Mouse (Mus musculus) frontal cortex, adult 2 months (tissue): ENCODE results near the gene Fcrl6. TPM values are rescaled to one million over a fixed set of nuclear protein-coding genes. Genes with fewer than 3 reads are reported as not detected.

ENCODE experiments used
- DNase-seq, 2 experiments: peaks; one replicate each; pipeline ENCODE4 v3.0.0; 2022; ENCODE audit warnings: low spot score in 1 of 2; ENCODE audit errors: extremely low spot score in 1 of 2
- polyA plus RNA-seq: library from polyadenylated mRNA; depleted of rRNA; stranded (reverse); fragments of >200 nt; gene quantifications from 2 replicates; pipeline ENCODE4 v1.2.3, GENCODE M21; 2012

Gene Fcrl6
- polyA plus RNA-seq, 1 experiment: 0.06 TPM

DNA sequence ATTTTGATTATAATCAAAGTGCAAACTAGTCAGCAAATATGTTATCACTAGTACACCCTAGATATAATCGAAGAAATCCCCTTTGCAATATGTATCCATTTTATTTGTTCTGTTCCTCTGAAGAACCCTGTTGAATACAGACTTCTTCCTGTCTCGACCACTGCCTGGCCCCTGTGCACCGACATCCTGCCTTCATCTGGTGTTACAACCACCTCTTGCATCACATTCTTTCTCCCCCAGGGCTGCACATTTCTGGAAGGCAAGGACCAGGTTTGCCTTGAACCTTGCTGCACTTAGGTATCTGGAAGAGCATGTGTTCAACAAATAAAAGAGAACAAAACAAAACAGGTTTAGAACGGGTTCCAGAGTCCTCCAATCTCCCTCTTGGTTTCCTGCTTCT lies 13.1 kb upstream of the Fcrl6 start:
- DNase-seq: no peak

DNA sequence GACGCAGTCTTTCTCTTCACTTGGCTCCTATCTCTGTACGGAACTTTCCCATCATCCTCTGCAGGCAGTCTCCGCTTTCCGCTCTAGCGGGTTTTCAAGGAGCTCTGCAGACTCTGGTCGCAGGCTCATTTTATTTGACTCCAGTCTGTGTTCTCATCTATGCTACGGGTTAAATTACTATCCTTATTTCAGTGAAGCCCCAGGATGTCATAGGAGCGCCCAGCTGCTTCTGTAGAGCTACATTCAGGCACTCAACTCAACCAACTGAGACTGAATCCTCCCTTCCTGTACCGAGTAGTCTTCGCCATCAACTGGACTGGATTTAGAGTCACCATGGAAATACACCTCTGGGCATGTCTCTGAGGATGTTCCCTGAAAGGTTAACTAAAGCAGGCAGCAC lies 12.3 kb upstream of the Fcrl6 start:
- DNase-seq: no peak

DNA sequence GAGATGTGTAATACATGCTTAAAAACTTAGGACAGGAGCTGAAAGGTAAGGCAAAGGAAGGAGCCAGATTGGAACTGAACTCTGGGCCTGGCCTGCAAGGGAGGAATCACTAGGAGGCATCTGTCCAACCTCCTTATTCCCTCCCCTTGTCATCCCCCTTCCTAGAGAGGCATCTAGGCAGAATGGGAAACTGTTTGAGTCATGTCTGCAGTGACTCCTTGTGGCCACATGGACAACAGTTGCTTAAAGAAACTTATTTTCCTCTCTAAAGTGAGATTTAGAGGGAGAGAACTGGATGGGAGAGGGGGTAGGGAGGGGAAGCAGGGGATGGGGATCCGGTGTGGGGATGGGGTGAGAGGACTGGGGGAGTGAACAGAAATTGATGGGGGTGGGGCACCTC lies 10.4 kb upstream of the Fcrl6 start:
- DNase-seq: no peak

DNA sequence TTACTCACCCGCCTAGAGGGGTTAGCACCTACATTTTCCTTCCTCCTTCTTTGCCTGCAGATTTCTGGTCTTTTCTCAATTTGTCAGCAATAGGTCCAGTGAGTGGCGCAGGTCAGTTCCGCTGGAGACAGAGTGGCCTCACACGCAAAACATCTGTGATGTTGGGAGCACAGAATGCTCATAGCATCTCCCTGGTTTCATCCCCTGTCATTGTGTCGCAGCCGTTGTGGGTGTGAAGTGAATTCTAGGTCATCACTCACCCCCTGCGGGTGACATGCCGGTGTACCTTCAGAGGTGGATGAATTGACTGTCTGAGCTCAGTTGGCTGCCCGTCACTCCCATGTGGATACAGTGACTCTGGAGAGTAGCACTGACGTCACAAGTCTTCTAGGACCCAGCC lies 9.0 kb upstream of the Fcrl6 start:
- DNase-seq: no peak

DNA sequence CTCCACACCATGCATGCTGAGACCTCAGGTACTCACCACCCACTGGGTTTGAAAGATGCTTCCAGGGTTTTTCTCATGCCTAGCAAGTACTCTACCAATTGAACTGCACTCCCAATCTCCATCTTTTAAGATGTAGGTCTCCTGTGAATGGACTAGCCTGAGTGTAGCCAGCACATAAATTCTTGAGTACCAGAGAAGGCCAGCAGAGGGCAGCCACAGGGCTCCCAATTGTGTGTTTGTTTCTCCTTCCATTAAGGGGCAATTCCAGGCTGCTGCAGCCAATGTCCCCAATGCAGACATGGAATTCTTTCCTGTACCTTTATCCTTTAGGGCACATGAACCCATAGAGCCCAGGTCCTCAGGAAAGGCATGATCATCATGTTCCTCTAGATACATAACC lies 7.9 kb downstream of the Fcrl6 start:
- DNase-seq: peak in 1 of 2 experiments; percentile 66

DNA sequence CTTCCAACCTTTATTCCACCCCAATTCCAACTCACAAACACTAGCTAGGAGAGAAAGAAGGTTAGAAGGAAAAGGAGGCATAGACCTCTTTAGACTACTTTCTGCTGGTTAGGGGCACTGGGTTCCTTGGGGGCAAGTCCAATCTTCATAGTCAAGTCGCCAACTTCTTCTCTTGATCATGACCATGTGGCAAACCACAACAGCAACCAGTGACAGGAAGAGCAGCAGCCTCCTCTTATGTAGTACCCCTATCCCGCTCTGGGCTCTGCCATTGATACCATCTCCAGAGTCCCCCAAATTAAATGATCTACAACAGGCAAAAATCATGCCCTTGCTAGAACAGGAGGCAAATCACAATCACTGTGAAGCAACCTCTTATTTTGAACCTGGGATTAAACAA lies 8.4 kb downstream of the Fcrl6 start:
- no peak for DNase-seq

DNA sequence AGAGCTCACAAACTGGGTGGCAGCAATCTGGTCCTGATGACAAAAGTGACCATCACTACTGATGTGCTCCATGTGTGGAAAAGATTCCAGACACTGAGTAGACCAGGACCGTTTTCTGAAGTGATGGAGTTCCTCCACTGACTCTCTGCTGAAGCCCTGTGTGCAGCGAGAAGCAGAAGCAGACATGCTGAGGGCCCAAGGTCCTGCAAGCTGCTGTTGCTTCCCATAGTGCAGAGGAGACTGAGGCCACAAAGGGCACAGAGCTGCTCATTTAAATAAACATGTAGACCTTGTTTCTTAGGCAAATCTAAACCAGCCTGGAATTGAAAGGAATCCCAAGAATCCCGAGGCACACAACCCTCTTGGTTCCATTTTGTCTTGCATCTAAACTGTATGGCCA lies 9.0 kb downstream of the Fcrl6 start:
- no peak for DNase-seq

DNA sequence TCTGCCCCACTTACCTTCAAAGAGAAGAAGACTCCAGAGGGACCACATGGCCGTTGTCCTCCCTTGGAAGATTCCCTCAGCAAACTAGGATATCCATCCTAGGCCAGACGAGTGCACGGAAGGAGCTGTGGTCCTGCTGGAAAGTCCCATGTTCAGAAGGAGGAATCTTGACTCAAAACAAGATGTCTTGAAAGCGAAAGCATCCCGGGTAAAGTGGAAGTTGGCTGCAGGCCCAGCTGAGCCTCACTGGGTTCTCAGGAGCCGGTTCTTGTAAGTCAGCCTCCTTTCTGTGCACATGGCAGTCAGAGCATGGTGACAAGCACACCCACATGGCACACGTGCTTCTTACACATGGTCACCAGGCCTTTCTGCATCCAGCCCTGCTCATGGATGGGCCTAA lies 12.0 kb downstream of the Fcrl6 start, which contains the start of gene Slamf8:
Slamf8 (minus strand) TSS at position 184 of the 400 bp plus-strand sequence.
- peak in 1 of 2 experiments; percentile 29 for DNase-seq

DNA sequence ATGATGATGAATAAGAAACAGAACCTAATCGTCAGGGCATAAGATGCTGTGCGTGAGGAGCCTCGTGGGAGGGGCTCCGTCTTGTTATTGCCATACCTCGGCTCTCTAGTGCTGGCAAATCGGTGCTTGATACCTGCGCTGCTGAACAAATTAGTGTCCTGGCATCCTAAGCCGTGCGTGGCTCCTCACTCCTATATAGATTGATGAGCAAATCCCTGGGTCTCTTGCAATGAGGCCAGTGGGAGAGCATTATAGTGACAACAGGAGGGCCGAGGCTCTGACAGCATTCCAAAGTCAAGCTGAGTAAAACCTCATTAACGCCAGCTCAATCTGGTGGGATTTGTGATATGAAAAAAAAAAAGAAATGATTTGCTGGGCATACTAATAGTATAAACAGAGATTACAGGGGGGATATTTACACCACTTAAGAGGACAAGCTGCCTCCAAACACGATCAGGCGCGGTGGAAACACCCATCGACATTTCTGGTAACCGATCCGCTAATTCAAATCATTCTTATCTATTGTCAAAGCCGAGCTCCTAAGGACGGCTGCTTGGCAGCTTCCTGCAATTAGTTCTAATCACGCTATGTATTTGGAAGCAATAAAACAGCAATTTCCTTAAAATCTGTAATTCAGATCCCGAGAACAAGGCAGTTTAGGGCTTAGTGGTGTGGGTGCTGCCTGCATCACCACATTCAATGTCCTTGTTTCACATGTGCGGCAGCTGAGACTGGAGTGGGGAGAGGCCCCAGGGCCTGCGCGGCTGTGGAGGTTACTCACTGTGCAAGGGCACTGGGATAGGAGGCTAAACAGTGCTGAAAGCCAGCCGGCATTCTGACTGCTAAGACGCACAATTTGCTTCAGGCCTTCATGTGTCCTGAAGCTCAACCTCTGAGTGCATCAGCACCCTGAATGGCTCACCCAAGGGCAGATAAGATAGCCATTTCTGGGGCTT lies 16.5 kb downstream of the Fcrl6 start:
- no peak for DNase-seq

DNA sequence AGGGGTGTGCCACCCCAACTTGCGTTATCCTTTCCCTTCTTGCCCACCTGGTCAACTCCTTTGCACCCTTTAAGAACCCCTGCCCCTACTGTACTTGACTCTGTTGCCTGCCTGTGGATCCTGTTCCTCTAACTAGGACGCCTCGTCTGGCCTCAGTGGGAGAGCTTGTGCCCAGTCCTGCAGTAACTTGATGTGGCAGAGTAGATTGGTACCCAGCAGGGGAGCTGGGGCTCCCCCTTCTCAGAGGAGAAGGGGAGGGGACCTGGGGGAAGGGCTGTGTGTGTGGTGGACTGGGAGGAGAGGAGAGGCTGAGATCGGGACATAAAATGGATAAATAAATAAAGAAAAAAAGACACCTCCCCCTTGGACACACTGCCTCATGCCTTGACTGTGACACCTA lies 17.3 kb downstream of the Fcrl6 start:
- DNase-seq: no peak

DNA sequence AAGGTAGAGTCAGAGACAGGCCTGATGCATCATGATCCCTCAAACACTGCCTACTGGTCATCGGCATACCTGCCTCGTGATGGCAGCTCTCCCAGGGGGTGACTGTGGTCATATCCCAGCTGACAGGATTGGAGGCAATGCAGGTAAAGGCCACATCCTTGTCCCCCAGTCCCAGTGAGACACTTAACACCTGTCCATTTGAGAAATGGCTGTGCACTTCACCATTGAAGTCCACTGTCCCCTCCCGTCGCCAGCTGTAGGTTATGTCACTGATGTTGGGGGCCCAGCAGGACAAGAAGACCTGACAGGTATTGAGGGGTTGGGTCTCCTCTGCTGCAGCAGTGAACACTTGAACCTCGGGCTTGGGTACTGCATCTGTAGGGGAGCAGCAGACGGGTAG lies 18.1 kb downstream of the Fcrl6 start:
- no peak for DNase-seq

DNA sequence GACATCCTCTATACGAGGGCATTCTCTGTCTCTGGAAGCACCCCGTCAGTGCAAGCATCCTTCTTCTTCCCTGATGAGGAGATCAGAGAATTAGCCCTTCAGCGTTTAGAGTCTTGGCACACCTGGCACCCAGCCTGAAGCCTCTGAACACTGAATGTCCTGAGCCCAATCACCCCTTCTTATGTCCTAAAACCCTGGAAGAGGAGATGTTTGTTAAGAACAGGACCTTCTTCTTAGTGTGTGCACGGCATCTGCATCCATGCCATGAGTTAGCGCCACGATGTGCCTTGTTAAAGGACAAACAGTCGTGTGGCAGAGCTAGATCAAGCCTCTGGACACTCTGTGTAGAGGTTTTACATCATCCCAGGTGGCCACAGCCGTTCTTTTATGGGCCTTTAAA lies 19.9 kb downstream of the Fcrl6 start:
- no peak for DNase-seq

DNA sequence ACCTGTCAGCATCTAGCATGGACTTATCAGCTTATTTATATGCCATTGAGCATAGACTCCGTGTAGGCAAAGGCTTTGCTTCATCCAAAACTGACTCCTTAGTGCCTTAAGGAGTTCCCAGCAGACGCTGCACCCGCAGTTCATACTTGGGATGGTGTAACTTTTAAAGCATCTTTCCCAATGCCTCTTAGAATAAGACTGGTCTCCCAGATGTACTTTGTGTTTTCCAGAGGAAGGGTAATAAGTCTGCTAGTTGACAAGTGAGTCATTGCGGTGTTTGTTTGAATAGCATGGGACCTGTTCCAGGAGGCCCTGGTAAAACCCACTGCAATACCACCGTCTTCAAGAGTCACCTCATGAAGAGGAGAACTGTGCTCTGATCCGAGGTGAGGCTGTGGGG lies 22.2 kb downstream of the Fcrl6 start:
- DNase-seq: no peak

DNA sequence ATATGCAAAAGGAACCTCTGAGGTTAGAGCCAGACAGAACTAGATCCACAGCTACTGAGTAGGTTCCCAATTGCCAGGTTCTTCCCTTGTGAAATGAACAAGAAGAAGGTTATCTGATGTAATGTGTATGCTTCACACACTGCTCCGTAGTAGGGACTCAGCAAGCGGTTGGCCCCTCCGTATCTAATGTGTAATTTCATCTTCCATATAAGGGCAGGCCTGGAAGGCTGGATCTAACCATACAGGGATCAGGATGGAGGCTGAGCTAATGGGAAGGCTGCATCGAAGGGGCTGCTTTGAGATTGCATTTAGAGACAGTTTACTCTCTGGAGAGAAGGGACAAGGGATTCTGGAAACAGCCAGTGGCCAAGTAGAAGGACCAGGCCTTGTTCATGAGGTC lies 34.6 kb downstream of the Fcrl6 start:
- no peak for DNase-seq

DNA sequence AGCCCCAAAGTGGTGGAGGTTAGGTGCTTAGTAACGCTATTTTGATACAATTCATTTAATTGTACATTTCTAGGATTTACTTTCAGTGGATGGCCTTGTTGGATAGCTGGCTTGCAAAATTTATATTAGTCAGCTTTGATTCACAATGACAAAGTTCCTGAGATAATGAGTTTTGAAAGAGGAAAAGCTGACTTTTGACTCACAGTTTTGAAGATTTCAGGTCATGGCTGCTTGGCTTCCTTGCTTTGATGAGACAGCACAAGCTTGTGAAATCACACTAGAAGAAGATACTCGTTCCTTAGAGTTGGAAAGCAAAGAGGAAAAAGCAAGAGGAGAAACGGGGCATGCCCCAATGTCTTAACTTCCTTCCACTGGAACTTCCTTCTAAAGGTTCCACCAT lies 36.2 kb downstream of the Fcrl6 start:
- DNase-seq: no peak

DNA sequence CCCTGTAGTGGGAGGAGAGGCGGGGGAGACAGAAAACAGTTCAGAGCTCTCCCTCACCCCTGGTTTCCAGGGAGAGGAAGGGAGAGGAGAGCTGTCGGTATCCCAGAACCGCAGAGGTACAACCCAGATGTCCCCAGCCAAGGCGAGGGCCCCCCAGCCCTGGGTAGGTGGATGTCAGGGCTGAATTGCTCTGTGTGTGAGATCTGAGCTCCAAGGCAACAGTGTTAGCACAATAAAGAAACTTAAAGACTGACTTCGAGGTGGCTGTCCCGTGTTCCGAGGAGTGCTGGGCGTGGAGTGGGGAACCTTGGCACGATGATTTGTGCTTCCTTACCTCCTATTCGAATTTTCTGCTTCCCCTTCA lies 38.9 kb downstream of the Fcrl6 start:
- no peak for DNase-seq

DNA sequence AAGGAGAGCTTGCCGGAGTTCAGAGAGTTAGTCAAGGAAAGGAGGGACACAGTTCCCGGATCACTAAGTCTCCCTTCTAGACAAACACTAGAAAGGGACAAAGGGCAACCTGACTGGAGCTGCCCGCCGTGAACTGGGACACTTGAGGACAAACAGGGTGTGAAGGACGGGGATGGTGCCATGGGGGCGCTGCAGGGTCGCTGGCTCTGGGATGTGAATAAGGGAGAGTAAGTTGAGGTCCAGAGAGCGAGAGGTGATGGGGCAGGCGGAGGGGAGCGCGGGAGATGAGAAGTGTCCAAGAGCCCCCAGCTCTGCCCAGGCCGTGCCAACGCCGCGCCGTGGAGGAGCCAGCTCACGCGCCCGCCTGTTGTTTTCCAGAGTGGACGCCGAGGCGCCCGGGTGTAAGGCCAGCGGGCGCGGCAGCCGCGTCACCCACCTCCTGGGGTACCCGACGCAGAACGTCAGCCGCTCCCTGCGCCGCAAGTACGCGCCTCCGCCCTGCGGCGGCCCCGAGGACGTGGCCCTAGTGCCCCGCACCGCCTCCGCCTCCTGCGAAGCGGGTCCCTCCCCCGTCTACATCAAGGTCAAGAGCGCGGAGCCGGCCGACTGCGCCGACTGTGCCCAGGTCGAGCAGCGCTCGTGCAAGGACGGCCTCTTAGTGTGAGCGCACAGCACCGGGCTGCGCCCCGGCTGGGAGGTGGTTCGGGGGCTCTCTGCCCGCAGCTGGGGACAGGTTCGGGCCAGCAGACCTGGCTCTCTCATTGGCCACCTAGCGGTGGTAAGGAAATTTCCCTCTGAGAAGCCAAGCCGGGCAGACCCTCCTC lies 39.5 kb downstream of the Fcrl6 start:
- DNase-seq: peak in 1 of 2 experiments; percentile 62

DNA sequence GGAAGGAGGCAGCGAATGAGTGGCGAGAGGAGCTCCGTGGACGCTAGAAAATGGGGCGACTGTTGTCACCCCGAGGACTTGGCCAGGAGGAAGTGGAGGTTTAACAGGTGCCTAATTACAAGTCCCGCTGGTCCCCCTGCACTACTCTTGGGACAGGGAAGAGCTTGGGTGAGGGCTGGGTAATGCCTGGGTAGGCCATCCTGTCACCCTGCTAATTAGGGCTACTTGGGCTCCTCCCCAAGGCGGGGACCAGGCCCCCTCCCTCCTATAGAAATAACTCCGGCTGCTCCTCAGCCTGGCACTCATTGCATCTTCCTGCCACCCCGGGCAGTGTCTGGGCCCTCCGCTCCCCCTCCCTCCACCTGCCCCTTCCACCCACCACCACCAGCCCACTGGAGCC lies 46.7 kb downstream of the Fcrl6 start, which contains the start of gene Vsig8:
Vsig8 (plus strand) TSS at position 301 of the 400 bp plus-strand sequence.
- DNase-seq: no peak

DNA sequence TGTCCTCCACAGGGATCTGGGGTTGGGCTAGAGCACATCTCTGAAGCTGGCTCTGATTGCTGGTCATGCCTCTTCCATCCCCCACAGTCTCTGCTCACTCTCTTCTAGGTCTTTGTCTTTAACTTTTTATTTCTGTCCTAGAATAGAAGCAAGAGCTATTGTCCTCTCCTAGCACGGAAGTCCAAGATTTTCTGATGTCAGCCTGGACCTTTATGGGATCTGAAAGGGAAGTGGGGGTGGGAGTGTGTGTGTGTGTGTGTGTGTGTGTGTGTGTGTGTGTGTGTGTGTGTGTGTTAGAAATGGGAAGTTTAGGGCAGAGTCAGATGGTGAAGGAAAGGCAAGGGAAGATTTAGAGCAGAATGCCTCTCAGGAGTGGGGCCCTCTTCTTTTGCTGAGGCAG lies 49.7 kb downstream of the Fcrl6 start:
- no peak for DNase-seq

DNA sequence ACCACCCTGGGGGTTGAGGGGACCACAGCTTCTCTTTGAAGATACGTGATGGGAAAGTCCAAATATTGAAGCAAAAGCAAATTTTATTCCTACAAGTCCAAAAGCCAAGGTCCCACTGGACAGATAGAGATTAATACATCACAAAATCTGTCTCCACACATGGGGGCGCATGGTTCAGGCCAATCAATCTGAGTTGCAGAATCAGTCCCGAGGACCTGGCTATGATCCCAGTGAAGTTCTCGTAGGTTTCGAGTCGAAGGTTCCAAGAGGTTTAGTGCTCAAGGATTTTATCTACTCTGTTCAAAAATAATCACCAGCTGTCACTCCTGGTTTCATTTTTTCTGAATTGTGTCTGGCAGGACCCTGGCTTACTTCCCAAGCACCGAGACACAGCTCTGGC lies 51.3 kb downstream of the Fcrl6 start:
- DNase-seq: no peak

DNA sequence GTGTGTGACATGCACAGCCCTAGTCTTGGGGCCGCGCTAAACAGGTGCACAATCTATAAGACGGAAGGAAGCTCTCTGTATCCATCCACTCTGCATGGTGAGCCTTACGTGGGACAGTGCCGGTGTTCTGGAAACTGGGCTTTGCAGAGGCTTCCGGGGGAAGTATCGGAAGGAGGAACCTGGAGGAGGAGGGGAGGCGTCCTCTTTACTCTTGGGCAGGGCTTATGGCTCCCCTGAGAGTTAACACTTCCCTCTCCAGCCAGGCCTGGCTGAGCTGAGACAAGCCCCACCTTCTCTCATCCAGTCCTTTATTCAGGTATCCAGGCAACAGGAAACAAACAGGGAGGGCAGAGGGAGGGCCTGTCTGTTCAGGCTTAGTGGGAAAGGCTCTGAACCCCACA lies 51.8 kb downstream of the Fcrl6 start:
- peak in 1 of 2 experiments; percentile 65 for DNase-seq

DNA sequence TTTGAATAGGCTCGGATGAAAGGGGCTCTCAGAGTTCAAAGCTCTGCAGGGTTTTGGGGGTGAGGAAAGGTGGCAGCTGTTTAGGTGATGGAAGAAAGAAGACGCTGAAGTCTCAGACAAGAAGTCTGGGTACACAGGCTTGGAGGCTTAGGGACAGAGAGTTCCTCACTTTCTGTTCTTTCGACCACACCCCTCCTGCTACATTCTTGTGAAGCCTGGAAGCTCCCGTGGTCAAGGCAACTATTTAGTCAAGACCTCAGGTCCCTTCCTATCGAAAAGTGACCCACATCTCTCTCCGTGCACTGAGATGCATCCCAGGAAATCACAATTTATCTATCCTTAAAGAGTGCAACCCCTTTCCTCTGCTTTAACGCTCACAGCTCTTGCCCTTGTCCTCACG lies 52.6 kb downstream of the Fcrl6 start:
- no peak for DNase-seq
